Mouse (Mus musculus) hindbrain, embryonic 14.5 days (tissue): Measurements from ENCODE around the gene Spef2. TPM values are rescaled to one million over a fixed set of nuclear protein-coding genes. Genes with fewer than 3 reads are reported as not detected.

ENCODE experiments used
- ATAC-seq: fragments of 200-750 bp; cut with Nextera tagmentation; 2 replicates; pipeline ENCODE4 v1.8.0; 2017; ENCODE audit warnings: moderate number of reproducible peaks, mild to moderate bottlenecking, moderate TSS enrichment, moderate library complexity; ENCODE audit not compliant: low FRiP score
- DNase-seq: peaks from one replicate; pipeline ENCODE4 v3.0.0-alpha.2; 2015; ENCODE audit warnings: low spot score
- H3K27ac ChIP-seq: fragments of 300-500 bp; sonication (generic); 2 replicates; pipeline ENCODE4 v1.5.1; 2014; ENCODE audit warnings: mild to moderate bottlenecking, moderate library complexity
- H3K27me3 ChIP-seq: fragments of 300-500 bp; sonication (generic); 2 replicates; pipeline ENCODE4 v1.6.1; 2014; ENCODE audit warnings: mild to moderate bottlenecking, low read length, mixed read lengths; ENCODE audit not compliant: control insufficient read depth, insufficient read depth
- H3K36me3 ChIP-seq: fragments of 300-500 bp; sonication (generic); replicated peaks from 2 replicates; pipeline ENCODE4 v1.6.1; 2014; ENCODE audit not compliant: control insufficient read depth, insufficient read depth
- H3K4me1 ChIP-seq: fragments of 300-500 bp; sonication (generic); replicated peaks from 2 replicates; pipeline ENCODE4 v1.6.1; 2014; ENCODE audit warnings: antibody characterized with exemption, low read length, mixed read lengths; ENCODE audit not compliant: control insufficient read depth, insufficient read depth
- H3K4me2 ChIP-seq: fragments of 300-500 bp; sonication (generic); replicated peaks from 2 replicates; pipeline ENCODE4 v1.6.1; 2014; ENCODE audit warnings: mild to moderate bottlenecking, moderate library complexity
- H3K4me3 ChIP-seq: fragments of 300-500 bp; sonication (generic); replicated peaks from 2 replicates; pipeline ENCODE4 v1.5.1; 2014; ENCODE audit warnings: mild to moderate bottlenecking, low read length
- H3K9ac ChIP-seq: fragments of 300-500 bp; sonication (generic); 2 replicates; pipeline ENCODE4 v1.6.1; 2014
- H3K9me3 ChIP-seq: fragments of 300-500 bp; sonication (generic); 2 replicates; pipeline ENCODE4 v1.6.1; 2016; ENCODE audit warnings: low read length; ENCODE audit not compliant: control insufficient read depth
- WGBS: fragments of 180-500 bp; shearing (Covaris S2); extraction: QIAGEN DNeasy Blood & Tissue Kit; methylation state at CpG from one replicate; pipeline ENCODE4 v1.1.7; 2014; 5-methylcytosine and 5-hydroxymethylcytosine counted together
- polyA plus RNA-seq: library from polyadenylated mRNA; unstranded; fragments of >200 nt; fragmentation: Nextera tagmentation; extraction: Ambion mirVana; gene quantifications from 2 replicates; pipeline ENCODE4 v1.2.1, GENCODE M21; 2014

Gene Spef2
- polyA plus RNA-seq, 1 experiment from 2014 or later = 3.6 TPM

- Histone ChIP-seq H3K9ac (no peak overlapping the region), H3K27ac (no peak overlapping the region), H3K4me2 (no peak overlapping the region), H3K9me3 (no peaks in the 10 kb centered on the region), H3K4me3 (no peak overlapping the region), H3K4me1 (no peaks in the 10 kb centered on the region), H3K27me3 (no peaks in the 10 kb centered on the region), H3K36me3 (no peaks in the 10 kb centered on the region)
- ATAC-seq (no peak), DNase-seq (no peak)
- WGBS = 94% methylated on average over 6 of the region's 6 CpGs
These were observed 148.6 kb downstream of the Spef2 start for GRCm38 (mm10) chr15:9600088-9600455.

- WGBS = 84% methylated on average over 12 of the region's 12 CpGs
These were observed 149.1 kb downstream of the Spef2 start for GRCm38 (mm10) chr15:9599382-9600087.

GRCm38 (mm10) chr15:9596298-9597060, 152.2 kb downstream of the Spef2 start:
- H3K27me3 ChIP-seq = no peaks in the 10 kb centered on the region
- no peaks in the 10 kb centered on the region for H3K4me1 ChIP-seq
- no peak for DNase-seq
- ATAC-seq = no peak
- H3K4me2 ChIP-seq = no peak overlapping the region
- no peak overlapping the region for H3K27ac ChIP-seq
- 93% methylated on average over 6 of the region's 6 CpGs for WGBS
- H3K4me3 ChIP-seq = no peak overlapping the region
- no peak overlapping the region for H3K9ac ChIP-seq
- H3K9me3 ChIP-seq = no peaks in the 10 kb centered on the region
- no peaks in the 10 kb centered on the region for H3K36me3 ChIP-seq

More at GRCm38 (mm10) chr15:9599382-9600087, 149.1 kb downstream of the Spef2 start:
- H3K4me3 ChIP-seq = no peak overlapping the region
- no peaks in the 10 kb centered on the region for H3K27me3 ChIP-seq
- H3K27ac ChIP-seq = no peak overlapping the region
- no peaks in the 10 kb centered on the region for H3K4me1 ChIP-seq
- no peak overlapping the region for H3K9ac ChIP-seq
- no peak for ATAC-seq
- H3K4me2 ChIP-seq = no peak overlapping the region
- no peaks in the 10 kb centered on the region for H3K36me3 ChIP-seq
- no peaks in the 10 kb centered on the region for H3K9me3 ChIP-seq
- no peak for DNase-seq

GRCm38 (mm10) chr15:9589939-9590338, 158.7 kb downstream of the Spef2 start:
- DNase-seq (no peak), ATAC-seq (no peak)
- H3K9ac ChIP-seq = no peak overlapping the region
- no peak overlapping the region for H3K4me3 ChIP-seq
- WGBS = 76% methylated on average over 4 of the region's 4 CpGs
- H3K4me1 ChIP-seq = no peaks in the 10 kb centered on the region
- H3K4me2 ChIP-seq = no peak overlapping the region
- no peaks in the 10 kb centered on the region for H3K9me3 ChIP-seq
- no peak overlapping the region for H3K27ac ChIP-seq
- no peaks in the 10 kb centered on the region for H3K36me3 ChIP-seq
- H3K27me3 ChIP-seq = no peaks in the 10 kb centered on the region

GRCm38 (mm10) chr15:9580470-9581280, 168.0 kb downstream of the Spef2 start:
- WGBS = 87% methylated on average over 11 of the region's 11 CpGs
- DNase-seq = no peak
- no peaks in the 10 kb centered on the region for H3K4me1 ChIP-seq

GRCm38 (mm10) chr15:9577303-9577702, 171.4 kb downstream of the Spef2 start:
- ATAC-seq (no peak), DNase-seq (no peak)
- WGBS = 86% methylated on average over 4 of the region's 4 CpGs
- Histone ChIP-seq H3K4me3 (no peak overlapping the region), H3K4me2 (no peak overlapping the region), H3K27ac (no peak overlapping the region), H3K4me1 (no peaks in the 10 kb centered on the region), H3K36me3 (no peaks in the 10 kb centered on the region), H3K9ac (no peak overlapping the region), H3K9me3 (no peaks in the 10 kb centered on the region), H3K27me3 (no peaks in the 10 kb centered on the region)

More at GRCm38 (mm10) chr15:9580470-9581280, 168.0 kb downstream of the Spef2 start:
- no peak overlapping the region for H3K27ac ChIP-seq
- no peaks in the 10 kb centered on the region for H3K27me3 ChIP-seq
- no peaks in the 10 kb centered on the region for H3K9me3 ChIP-seq
- no peak overlapping the region for H3K4me3 ChIP-seq
- H3K36me3 ChIP-seq = no peaks in the 10 kb centered on the region
- no peak overlapping the region for H3K9ac ChIP-seq
- no peak overlapping the region for H3K4me2 ChIP-seq
- ATAC-seq = no peak

- Histone ChIP-seq H3K9ac (no peak overlapping the region), H3K36me3 (no peaks in the 10 kb centered on the region), H3K27ac (no peak overlapping the region), H3K9me3 (no peaks in the 10 kb centered on the region), H3K27me3 (no peaks in the 10 kb centered on the region), H3K4me2 (no peak overlapping the region), H3K4me3 (no peak overlapping the region), H3K4me1 (no peaks in the 10 kb centered on the region)
- 95% methylated on average over 5 of the region's 5 CpGs for WGBS
- no peak for ATAC-seq
- DNase-seq = no peak
These were observed 173.9 kb downstream of the Spef2 start for GRCm38 (mm10) chr15:9574796-9575195.

- Histone ChIP-seq H3K27me3 (no peaks in the 10 kb centered on the region), H3K4me3 (no peak overlapping the region), H3K27ac (no peak overlapping the region), H3K4me2 (no peak overlapping the region), H3K36me3 (no peaks in the 10 kb centered on the region), H3K4me1 (no peaks in the 10 kb centered on the region), H3K9ac (no peak overlapping the region), H3K9me3 (no peaks in the 10 kb centered on the region)
- no peak for DNase-seq
- ATAC-seq = no peak
- 87% methylated on average over 4 of the region's 4 CpGs for WGBS
These were observed 175.3 kb downstream of the Spef2 start for GRCm38 (mm10) chr15:9573361-9573760.

GRCm38 (mm10) chr15:9572664-9573063, 176.0 kb downstream of the Spef2 start:
- H3K4me3 ChIP-seq = no peak overlapping the region
- no peak for ATAC-seq
- WGBS = 93% methylated on average over 7 of the region's 7 CpGs
- no peak for DNase-seq
- H3K27me3 ChIP-seq = no peaks in the 10 kb centered on the region
- no peaks in the 10 kb centered on the region for H3K9me3 ChIP-seq
- no peaks in the 10 kb centered on the region for H3K36me3 ChIP-seq
- no peak overlapping the region for H3K27ac ChIP-seq
- H3K4me1 ChIP-seq = no peaks in the 10 kb centered on the region
- H3K9ac ChIP-seq = no peak overlapping the region
- H3K4me2 ChIP-seq = no peak overlapping the region
